Mouse (Mus musculus) hindlimb bud, embryonic 11.5 days (tissue): ENCODE data around the gene Scrn1.

Experiments
- DNase-seq: peaks from one replicate; pipeline ENCODE4 v3.0.0-alpha.2; 2012; ENCODE audit warnings: low read depth, low spot score; ENCODE audit errors: extremely low spot score

The Scrn1 gene

DNA sequence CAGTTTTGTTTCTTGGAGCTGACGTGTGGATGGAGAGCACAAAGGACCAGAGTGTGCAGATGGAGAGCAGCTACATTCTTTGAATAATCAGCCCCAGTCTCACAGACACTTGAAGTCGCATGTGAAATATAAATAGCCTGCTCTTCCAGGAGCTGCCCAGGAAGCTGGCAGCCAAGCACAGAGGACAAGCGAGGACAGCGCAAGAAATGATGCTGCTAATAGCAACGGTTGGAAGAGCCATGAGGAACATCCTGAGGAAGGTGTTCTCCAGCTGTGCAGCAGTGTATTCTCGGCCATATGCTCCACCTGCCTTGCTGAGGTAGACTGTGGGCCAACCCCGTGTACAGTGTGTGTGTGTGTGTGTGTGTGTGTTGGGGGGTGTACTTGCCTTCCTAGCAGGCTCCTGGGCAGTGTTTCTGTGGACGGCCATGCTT, 35.2 kb downstream of the Scrn1 start:
- DNase-seq: no peak

DNA sequence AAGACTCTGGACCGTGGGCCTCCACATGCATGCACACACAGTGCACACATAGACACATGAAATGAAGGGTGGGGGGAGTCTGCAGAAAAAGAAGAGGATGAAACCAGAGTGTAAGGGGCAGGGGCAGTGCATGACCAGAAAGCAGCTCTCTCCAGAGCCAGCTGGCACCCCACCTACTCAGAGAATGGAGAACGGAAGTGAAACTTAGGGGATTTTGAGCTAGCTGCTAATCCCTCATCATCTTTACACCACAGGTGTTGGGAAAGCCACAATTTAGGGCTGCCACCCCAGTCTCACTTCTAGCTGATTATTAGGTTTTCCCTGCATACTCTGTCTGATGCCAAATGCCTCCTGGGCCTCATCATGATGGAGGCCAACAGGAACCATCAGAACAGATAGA, 36.1 kb downstream of the Scrn1 start:
- no peak for DNase-seq

DNA sequence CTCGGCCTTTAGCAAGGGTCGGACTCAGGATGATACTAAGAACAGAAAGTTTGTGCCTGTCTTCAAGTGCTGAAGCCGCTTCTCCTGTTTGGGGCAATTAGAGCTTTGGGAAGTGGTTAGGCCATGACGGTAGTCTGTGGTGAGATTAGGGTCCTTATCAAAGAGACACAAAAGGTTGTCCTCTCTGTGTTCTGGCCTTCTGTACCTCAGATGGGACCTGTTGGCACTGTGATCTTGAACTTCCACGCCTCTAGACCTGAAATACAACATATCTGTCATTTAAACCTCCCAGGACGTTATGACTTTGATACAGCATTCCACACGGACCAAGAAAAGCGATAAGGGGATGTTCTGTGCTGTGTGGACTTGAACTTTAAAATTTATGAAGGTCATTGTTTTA, 37.6 kb downstream of the Scrn1 start:
- DNase-seq: no peak

DNA sequence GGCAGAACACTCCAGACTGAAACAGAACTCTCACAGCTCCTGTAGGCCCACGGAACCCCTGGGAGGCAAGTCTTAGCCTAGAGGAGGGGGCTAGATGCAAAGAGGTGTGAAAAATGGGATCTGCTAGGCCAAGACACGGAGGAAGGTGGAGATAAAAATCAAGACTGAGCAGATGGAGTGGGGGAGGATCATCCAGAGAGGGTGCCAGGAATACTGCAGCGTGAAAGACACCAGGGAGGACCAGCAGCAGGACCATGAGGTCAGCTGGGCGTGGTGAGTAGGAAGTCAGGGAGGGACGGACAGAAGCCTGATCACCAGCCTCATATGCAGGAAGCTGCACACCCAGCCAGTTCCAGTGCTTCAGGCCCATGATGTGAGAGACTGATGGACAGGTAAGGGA, 47.5 kb downstream of the Scrn1 start:
- DNase-seq: no peak

DNA sequence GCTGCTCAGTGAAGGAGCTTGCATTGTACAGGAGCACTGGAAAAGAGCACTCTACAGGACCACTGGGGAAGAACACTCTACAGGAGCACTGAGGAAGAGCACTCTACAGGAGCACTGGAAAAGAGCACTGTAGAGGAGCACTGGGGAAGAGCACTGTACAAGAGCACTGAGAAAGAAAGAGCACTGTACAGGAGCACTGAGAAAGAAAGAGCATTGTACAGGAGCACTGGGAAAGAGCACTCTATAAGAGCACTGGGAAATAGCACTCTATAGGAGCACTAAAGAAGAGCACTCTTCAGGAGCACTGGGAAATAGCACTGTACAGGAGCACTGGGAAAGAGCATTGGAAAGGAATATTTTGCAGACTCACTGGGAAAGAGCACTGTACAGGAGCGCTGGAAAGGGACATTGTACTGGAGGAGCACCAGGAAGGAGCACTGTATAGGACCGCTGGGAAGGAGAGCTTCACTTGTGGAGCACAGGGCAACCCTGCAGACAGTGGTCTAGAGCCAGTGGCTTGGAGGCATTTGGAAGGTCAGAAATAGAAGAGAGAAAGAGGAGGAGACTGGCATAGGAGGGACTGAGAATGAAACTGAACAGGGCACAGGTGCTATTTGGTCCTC, 49.7 kb downstream of the Scrn1 start:
- no peak for DNase-seq

DNA sequence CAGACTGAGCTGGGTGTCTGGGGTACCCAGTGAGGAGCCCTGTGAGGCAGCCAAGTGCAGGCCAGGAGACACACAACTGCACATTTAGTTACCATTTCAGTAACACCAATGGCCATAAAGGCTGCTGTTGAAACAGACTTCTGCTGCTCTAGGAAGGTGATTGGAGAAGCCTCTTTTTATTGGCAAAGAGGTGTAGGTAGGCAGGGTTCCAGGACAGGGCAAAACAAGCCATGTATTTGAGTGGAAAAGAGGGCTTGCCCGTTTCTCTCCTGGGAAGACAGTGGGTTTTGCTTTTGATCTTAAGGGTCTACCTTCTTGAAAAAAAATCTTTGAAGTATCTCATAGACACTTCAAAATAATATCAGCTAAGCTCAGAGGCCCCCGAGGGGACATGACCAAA, 54.0 kb downstream of the Scrn1 start:
- no peak for DNase-seq

DNA sequence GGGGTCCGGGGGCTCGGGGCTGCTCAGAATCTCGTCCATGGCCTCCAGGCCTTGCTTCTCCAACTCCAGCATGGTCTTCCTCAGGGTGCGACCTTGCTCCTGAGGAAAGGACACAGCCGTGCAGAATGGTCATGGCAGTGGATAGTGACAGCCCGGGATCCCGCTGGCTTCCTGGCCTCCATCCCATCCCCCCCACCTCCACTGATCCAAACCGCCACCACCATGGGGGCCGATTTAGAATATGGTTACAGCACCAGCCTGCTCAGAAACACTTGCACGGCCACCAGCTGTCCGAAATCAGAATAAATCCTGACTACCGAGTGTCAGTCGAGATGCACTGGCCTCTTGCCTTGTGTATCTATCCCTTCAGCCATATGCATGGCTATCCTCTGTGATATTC, 57.0 kb downstream of the Scrn1 start:
- no peak for DNase-seq

DNA sequence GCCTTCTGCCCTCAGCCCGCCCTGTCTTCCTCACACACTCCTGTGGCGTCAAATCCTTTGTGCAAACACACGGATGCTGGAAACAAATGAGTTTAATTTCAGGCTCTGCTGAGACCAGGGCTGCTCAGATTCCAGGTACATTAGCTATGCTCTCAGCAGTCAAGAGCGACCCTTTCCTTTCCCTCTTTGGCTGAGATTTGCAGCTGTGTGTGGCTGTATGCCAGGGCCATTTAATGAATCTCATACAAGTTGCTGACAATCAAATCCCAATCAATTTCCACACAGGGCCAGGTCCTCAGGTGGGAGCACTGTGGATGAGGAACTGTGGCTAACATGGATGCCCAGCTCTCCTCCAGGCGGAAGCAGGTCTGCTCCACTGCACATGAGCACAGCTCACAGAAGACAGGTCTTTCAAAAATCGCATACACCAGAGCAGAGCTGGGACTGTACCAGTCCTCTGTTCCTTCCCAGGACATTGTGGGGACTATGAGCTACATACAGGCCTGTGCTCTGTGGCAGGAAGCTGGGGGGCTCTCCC, 58.0 kb downstream of the Scrn1 start:
- no peak for DNase-seq

DNA sequence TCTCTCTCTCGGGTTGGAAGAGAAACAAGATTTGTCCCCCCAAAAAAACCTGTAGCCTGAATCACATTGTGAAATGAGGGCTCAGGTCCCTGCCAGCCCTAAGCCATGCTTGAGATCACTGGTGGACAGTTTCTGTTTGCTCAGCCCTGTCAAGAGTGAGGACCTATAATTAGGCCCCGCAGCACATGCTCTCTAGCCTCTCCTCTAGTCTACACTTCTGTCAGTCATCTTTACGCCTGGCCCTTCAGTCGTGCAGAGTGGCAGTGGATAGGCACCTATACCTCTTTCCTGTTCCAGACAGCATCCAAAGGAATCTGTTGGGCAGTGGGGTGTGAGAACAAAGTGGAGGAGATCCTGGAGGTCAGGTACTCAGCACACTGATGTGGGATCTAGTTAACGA, 58.5 kb downstream of the Scrn1 start:
- DNase-seq: no peak

DNA sequence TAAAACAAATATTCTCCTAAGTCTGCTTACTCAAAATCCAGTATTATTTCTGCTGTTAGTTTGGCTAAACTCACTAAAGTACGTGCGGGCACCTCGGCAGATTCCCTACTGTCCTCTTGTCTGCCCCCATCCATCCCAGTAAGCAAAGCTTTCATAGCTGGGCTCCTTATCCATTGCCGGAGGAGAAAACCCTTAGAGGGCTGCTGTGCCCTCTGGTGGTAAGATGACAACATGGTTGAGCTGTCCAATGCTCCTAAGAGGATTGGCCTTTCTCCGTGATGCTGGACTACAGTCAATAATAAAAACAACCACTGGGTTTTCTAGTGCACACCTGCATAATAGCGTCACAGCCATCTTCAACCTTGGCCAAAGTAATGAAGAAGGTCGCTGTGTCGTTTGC, 59.3 kb downstream of the Scrn1 start:
- DNase-seq: no peak

DNA sequence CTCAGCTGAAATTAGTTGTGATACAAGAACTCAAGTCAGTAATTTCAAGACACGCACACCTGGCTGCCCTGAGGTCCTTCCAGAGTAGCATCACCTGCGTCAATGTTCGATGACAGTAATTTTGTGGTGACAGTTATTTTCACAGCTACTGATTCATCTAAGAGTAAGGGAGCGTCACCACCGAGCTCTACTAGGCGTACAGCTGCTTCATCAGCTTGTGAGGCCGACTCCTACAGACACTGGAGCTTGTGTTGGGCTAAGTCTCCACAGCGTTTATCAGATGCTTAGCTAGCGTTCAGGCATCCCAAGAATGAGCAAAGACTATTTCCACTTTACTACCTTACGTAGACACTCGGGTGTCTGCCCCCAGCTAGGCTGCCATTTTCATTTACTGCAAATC, 60.0 kb downstream of the Scrn1 start:
- no peak for DNase-seq

DNA sequence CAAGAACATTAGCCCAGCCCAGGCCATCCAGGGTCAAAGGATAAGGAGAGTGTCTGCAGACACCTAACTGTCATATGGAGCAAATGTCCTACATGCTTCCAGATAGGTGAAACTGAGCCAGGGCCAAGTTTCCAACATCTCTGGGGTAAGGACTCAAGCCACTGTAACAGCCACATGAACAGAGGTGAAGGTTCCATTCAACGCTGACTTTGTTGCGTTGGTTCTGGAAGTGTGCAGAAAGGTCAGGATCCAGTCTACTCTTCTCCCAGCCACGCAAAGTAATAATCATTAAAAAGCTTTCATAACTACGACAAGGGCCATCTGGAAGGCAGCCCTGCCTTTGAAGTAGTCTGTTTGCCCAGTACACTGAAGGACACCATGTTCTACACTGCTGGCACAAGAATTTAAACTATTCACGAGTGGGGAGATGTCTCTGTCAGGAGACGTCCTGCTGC, 63.6 kb downstream of the Scrn1 start:
- no peak for DNase-seq

DNA sequence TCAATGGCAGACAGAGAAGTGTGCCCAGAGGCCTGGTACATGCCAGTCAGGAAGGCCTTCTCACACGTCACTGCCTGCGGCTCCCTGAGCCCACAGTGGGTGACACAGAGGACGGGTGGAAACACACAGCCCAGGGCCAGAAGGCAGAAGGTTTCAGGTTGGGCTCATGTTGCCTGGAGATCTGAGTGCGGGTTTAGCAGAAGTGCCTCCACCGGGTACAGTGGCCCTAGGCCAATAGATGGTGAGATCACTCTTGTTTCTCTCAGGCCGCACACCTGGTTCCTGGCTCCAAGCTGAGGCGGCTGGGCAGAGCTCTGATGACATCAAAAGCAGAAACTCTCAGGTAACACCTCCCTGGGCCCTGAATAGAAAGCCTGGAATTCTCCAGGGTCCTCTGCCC, 70.1 kb downstream of the Scrn1 start:
- DNase-seq: no peak

DNA sequence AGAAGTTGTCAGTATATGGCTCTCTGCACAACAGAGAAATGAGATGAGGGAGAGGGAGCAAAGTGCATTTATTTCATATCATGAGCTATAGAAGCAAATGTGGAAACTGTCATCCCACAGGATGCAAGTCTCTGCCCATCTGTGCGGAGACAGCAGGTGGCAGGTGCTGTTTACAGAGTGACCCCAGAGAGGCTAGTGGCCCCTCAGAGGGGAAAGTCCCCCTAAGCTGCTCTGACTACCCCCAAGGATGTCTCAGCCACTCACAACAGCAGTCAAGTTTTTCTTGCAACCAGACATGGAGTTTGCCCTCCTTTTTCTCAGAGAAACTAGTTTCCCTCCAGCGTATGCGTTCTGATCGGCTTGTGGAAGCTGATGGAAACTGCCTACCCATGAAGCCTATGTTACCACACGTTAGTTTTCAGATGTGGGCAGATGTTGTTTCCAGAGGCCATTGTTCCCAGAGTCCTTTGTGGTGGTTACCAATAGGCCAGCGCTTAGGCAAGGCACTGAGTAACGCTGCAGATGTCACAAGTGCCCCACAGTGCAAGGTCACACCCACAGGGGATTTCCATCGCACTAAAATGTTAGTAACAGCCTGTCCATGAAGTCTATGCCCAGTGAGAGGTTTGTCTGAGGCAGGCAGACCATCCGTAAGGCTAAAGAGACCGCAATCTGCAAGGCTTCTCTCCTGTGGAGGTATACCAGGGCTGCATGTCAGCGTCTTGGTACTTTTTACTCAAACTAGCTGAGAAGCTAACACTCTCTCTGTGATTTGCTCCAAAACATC, 71.5 kb downstream of the Scrn1 start:
- no peak for DNase-seq

DNA sequence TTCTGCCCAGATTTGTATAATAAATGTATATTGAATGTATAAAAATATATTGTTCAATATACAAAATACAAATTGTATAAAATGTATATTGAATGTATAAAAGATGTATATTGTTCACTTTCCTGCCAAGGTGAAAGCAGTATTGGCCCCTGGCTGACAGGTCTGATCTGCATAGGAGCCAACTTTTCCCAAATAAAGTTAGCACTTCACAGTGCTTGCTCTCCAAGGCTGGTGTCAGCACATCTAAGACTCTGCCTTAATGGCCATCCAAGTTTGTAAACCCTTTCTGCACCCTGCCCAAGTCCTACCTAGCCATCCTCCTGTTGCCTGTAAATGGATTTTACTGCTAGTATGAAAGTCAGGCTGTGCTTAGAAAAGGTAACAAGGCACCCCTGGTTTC, 72.2 kb downstream of the Scrn1 start:
- no peak for DNase-seq

DNA sequence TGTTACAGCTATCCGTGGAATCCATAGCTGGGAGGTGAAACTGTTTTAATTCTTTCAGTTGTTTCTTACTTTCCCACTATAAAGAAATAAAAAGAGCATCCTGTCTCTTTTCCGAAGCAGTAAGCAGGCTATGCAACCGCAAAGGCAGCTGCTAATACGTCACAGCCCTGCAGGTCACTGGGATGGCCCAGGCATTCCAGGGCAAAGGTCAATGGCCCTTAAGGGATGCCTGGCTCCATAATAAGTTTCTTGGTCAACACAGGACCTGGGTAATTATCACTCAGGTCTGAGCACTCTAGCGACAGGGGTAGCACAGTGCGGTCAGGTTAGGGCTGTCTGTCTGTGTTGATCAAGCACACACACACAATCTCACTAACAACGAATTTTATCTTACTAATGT, 75.2 kb downstream of the Scrn1 start:
- DNase-seq: no peak

DNA sequence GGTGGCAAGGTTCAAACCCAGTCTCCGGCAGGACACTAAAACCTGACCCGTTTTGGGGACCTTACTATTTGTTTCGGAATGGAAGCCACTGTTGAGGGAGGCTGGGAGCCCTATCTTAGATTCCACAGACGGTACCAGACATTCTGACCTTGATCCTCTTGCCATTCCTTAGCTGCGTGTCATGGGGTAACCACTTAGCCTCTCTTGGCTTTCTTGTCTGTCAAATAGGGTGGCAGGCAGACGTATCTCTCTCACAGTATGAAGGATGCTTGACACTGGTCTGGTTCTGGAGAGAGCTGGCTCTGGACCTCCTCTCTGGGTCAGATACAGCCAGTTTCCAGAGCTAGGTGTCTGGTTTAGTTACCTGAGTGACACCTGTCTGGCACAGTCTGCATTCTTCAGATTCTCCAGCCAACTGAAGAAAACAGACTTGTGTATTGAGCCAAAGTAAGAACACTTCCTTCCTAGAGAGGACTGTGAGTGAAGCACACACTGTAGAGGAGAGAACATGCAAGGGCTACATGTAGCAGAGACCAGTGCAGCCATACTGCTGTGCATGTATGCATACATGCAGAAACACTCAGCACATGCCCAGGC, 80.2 kb downstream of the Scrn1 start:
- no peak for DNase-seq

DNA sequence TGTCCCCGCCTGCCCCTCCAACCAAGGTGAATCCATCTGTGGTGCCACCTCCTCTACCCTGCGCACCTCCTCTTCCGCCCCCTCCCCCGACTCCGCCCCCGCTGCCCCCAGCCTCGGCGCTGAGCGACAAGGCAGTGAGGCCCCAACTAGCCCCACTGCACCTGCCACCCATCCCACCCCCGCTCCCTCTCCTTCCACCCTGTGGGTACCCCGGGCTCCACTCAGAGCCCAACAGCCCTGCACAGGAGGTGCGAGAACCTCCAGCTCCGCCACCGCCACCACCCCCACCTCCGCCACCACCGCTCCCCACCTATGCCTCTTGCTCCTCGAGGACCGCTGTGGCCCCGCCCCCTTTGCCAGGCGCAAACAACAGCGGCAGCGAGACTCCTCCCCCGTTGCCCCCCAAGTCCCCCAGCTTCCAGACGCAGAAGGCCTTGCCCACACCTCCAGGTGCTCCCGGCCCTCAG, 80.8 kb downstream of the Scrn1 start:
- no peak for DNase-seq

DNA sequence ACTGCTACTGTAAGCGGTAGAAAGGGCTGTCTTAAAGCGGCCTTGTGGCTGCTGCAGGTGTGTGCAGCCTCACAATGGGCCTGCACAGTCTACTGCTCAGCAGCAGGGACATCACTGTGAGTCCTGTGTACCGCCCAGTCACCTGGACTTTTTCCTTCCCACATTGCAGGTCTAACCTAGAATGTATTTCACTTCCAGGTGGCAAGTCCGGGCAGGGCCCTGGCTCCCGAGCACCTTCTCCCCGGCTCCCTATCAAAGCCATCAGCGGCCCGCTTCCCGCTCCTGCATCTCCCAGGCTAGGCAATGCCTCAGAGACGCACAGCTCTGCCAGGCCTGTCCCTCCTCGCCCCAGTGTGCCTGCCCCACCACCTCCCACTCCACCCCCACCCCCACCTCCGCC, 81.3 kb downstream of the Scrn1 start:
- no peak for DNase-seq

DNA sequence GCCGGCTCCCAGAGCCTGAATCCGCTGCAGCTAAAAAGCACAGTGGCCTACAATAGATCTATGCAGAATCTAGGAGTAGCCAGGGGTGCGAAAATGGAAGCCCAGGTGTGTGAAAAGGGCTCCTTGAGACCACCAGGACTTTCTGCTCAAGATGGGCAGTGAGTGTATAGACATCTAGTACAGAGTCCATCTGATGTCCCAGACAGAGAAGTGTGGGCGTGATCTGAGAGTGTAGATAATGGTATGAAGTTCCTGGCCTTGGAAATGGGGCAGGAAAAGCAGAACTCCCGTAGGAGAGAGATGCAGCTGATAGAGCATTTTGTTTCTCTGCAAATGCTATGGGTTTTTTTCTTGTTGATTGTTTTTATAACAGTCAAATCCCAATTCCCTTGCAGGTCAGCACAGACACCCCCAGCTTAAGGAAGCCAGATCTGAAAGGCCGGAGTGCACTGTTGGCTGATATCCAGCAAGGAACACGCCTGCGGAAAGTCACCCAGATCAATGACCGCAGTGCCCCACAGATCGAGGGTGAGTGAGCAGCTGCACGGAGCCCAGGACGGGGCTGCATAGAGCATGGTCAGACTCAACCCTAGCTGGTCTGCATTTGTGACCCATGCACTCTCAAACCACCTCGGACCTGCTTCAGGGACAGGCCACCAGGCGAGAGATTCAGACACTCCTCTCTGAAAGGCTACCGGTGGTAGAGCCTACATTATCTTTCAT, 84.7 kb downstream of the Scrn1 start:
- no peak for DNase-seq

DNA sequence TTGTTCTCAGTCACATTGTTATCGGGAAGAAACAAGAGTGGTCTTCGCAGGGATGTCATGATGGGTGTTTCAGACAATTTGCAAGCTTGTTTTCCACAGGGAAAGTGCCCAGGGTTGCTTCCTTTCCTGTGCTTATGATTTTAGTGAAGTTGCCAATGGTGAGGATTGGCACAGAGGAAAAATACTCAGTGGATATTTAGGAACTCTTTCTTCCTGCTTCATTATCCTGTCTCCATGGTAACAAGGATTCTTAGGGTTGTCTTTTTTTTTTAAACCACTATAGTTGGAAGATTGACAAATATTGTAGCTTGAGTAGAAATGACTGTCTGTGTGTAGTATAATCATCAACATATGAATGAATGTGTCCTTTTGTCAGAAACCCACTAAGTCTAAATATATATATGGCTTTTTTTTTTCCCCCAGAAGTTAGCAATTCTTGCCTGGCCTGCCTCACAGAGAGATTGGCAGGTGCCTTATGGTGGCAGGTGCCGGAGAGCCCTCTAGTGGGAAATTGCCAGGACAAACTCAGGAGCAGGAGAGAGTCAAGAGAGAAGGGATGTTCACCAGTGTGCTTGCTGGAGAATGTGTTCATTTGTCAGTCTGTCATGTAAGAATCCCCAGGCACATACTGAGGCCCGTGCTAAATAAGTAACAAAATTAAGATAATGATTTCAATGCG, 87.5 kb downstream of the Scrn1 start:
- no peak for DNase-seq
